Mouse (Mus musculus): ENCODE results near the gene Slc25a16.

DNA sequence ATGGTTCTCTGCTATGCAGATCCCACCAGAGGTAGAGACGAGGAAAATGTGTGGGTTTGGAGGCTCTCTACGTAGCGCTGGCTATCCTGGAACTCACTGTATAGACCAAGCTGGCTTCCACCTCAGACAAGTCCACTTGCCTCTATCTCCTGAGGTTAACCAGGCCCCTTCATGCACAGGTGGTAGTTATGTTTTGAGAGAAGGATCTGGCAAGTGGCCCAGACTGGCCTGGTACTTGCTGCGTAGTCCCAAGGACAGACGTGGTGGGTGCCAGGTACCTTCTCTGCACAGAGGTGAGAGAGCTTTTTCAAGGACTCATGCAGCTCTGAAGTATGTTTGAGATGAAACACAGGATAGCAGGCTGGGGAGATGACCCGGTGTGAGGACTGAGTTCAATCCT, 64.1 kb downstream of the Slc25a16 start:
- TF ChIP-seq CTCF (IDR thresholded peaks at IDR 0.05; ENCODE audit: control insufficient read depth, insufficient read depth, insufficient read length) (no peak), CEBPB (IDR thresholded peaks at IDR 0.05; ENCODE audit: low read depth) (no peak), USF1 (IDR thresholded peaks at IDR 0.05; ENCODE audit: low read depth) (no peak), MYOG (IDR thresholded peaks at IDR 0.05; ENCODE audit: control insufficient read depth, extremely low read depth, insufficient read length) (no peak)

All from C2C12 (cell line).